Mouse (Mus musculus) ES-E14 (cell line): ENCODE measurements around the gene Macrod1.

Experiments
- CHD2 ChIP-seq: IDR thresholded peaks from 2 replicates; pipeline ENCODE4 v1.6.1; 2014; ENCODE audit warnings: mild to moderate bottlenecking, low read depth, low read length, inconsistent platforms
- HCFC1 ChIP-seq: IDR thresholded peaks from 2 replicates; pipeline ENCODE4 v1.6.1; 2012; ENCODE audit warnings: low read length, inconsistent platforms, borderline replicate concordance; ENCODE audit not compliant: insufficient read depth
- MAFK ChIP-seq: IDR thresholded peaks from 2 replicates; pipeline ENCODE4 v1.6.1; 2014; ENCODE audit warnings: mild to moderate bottlenecking, low read depth, low read length, inconsistent platforms; ENCODE audit not compliant: insufficient read depth
- ZC3H11A ChIP-seq: IDR thresholded peaks from 2 replicates; pipeline ENCODE4 v1.6.1; 2012; ENCODE audit warnings: low read depth, mild to moderate bottlenecking, inconsistent platforms, low read length, borderline replicate concordance
- ZNF384 ChIP-seq: IDR thresholded peaks from 2 replicates; pipeline ENCODE4 v1.6.1; 2012; ENCODE audit warnings: low read depth, low read length, inconsistent platforms

DNA sequence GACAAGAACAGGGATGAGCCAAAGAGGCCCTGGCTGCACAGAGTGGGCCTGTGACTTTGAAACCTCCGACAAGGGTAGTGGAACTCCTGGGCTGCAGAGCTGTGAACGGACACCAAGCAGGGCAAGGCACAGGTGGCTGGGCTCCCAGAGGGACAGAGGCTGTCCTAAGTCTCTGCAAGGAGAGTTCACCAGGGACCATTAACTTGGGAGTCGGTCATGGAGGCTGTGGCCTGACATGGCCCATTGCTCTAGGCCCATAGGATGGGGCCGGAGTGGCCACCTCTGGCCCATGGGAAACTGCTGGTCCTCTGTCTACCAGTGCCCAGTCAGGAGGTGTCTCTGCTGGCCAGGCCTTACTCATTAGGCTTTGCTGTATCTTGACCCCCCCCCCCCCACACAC is 55.1 kb downstream of the Macrod1 start:
- TF ChIP-seq ZNF384 = no peak
- no peak for TF ChIP-seq MAFK
- no peak for TF ChIP-seq CHD2
- TF ChIP-seq ZC3H11A = no peak
- no peak for TF ChIP-seq HCFC1
